In the genomic region with DNA sequence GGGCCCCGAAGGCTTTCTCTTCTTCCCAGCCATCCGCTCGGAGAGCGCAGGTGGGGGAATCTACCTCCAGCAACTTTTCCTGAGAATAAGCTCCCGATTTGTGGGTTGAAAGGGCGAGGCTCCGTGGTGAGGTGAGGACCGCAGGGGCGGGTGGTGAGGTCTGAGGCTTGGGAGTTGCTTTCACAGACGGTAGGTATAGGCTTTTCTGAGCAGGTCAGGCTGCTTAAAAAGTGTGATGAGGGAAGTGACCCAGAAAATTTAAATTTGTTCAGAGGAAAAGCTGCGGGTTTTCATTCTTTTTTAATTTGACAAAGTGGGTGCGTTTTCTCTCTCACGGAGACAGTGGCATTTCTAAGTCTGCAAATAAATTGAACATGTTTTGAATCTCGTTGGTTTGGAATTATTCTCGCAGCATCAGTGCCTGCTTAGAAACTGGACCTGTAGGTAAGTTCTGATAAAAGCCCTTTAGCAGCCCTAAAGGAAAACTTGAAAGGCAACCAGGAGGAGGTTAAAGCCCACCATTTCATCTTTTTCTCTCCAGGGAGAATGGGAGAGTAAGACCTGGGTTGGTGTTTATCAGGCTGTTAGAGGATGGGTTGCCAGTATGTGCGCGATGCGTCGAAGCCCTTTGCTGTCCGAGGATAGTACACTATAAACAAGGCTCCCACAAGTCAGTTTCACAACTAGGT, we compare ENCODE assay signal across 10 mouse cellular contexts. TPM values are rescaled to one million over a fixed set of nuclear protein-coding genes. Genes with fewer than 3 reads are reported as not detected.
DNase-seq lines count a peak whose midpoint lies in the region; ATAC-seq and TF ChIP-seq lines count a peak whose summit lies in the region.
"Had no signal": no experiment of that assay in that cellular context is flagged by ENCODE, and none has a peak within 500 bp of the region (broad histone marks: within the 10 kb centered on the region; RNA-seq: fewer than 3 reads in every experiment).

No protein-coding gene starts in this region.

- TF ChIP-seq EP300 in heart, postnatal 0 days (IDR thresholded peaks at IDR 0.05; ENCODE audit: low read depth): no peak

- no peak for TF ChIP-seq CTCF in heart, postnatal 0 days (IDR thresholded peaks at IDR 0.05; ENCODE audit: low read depth)

- no peaks in the 10 kb centered on the region for H3K36me3 ChIP-seq in heart, postnatal 0 days (replicated peaks; ENCODE audit: control insufficient read depth, insufficient read depth, low read length)
- no peaks in the 10 kb centered on the region for H3K36me3 ChIP-seq in embryonic facial prominence, embryonic 11.5 days (replicated peaks; ENCODE audit: control insufficient read depth, insufficient read depth, low read depth, low read length)
- no peaks in the 10 kb centered on the region for H3K36me3 ChIP-seq in hindbrain, embryonic 15.5 days
- H3K36me3 ChIP-seq in midbrain, embryonic 15.5 days (replicated peaks): no peaks in the 10 kb centered on the region
- H3K36me3 ChIP-seq: G1E had no signal

- H3K4me3 ChIP-seq in heart, postnatal 0 days (ENCODE audit: low read depth, low read length): peak overlapping the region; percentile 76
- H3K4me3 ChIP-seq in embryonic facial prominence, embryonic 11.5 days (ENCODE audit: low read depth, low read length): peak overlapping the region; percentile 56
- H3K4me3 ChIP-seq in hindbrain, embryonic 15.5 days: peak overlapping the region; percentile 53
- peak overlapping the region; percentile 69 for H3K4me3 ChIP-seq in midbrain, embryonic 15.5 days

- no peak for DNase-seq in heart, postnatal 0 days (ENCODE audit: low spot score)
- DNase-seq in heart, adult 8-10 months (ENCODE audit: low spot score): no peak
- DNase-seq in embryonic facial prominence, embryonic 11.5 days (ENCODE audit: low spot score): no peak
- no peak for DNase-seq in T-cell, adult 2 months (ENCODE audit: low spot score)
- no peak for DNase-seq in retina, postnatal 1 day
- DNase-seq: cerebellum, adult 11 months had no signal

- H3K9me3 ChIP-seq in heart, postnatal 0 days (replicated peaks; ENCODE audit: control insufficient read depth, low read length): no peaks in the 10 kb centered on the region
- H3K9me3 ChIP-seq in embryonic facial prominence, embryonic 11.5 days (replicated peaks; ENCODE audit: control insufficient read depth, low read length): no peaks in the 10 kb centered on the region
- H3K9me3 ChIP-seq in hindbrain, embryonic 15.5 days: no peaks in the 10 kb centered on the region
- H3K9me3 ChIP-seq in midbrain, embryonic 15.5 days: no peaks in the 10 kb centered on the region
- H3K9me3 ChIP-seq: G1E had no signal

- peak overlapping the region; percentile 81 for H3K4me2 ChIP-seq in heart, postnatal 0 days (ENCODE audit: low read depth, low read length)
- peak overlapping the region; percentile 96 for H3K4me2 ChIP-seq in embryonic facial prominence, embryonic 11.5 days (ENCODE audit: low read depth, low read length)
- peak overlapping the region; percentile 77 for H3K4me2 ChIP-seq in hindbrain, embryonic 15.5 days
- peak overlapping the region; percentile 92 for H3K4me2 ChIP-seq in midbrain, embryonic 15.5 days

- H3K27me3 ChIP-seq in heart, postnatal 0 days (ENCODE audit: control insufficient read depth, insufficient read depth, low read length): no peaks in the 10 kb centered on the region
- H3K27me3 ChIP-seq in embryonic facial prominence, embryonic 11.5 days (ENCODE audit: control insufficient read depth, insufficient read depth, low read length): peaks cover 18% of the 10 kb centered on the region
- peaks cover 29% of the 10 kb centered on the region for H3K27me3 ChIP-seq in hindbrain, embryonic 15.5 days
- peaks cover 17% of the 10 kb centered on the region for H3K27me3 ChIP-seq in midbrain, embryonic 15.5 days (replicated peaks)

- WGBS in heart, postnatal 0 days: 21% methylated on average over 20 of the region's 20 CpGs
- WGBS in embryonic facial prominence, embryonic 11.5 days: 16% methylated on average over 20 of the region's 20 CpGs
- 20% methylated on average over 20 of the region's 20 CpGs for WGBS in hindbrain, embryonic 15.5 days
- WGBS in midbrain, embryonic 15.5 days: 19% methylated on average over 20 of the region's 20 CpGs

- no peak overlapping the region for H3K27ac ChIP-seq in heart, postnatal 0 days (ENCODE audit: low read depth)
- no peak overlapping the region for H3K27ac ChIP-seq in embryonic facial prominence, embryonic 11.5 days (replicated peaks; ENCODE audit: low read depth, low read length)
- H3K27ac ChIP-seq in hindbrain, embryonic 15.5 days (replicated peaks): no peak overlapping the region
- H3K27ac ChIP-seq in midbrain, embryonic 15.5 days: 0 out of 2 replicates have a peak overlapping the region, but pooled peaks have one; percentile 58

- H3K9ac ChIP-seq in heart, postnatal 0 days (replicated peaks; ENCODE audit: low read depth, low read length): peak overlapping the region; percentile 59
- no peak overlapping the region for H3K9ac ChIP-seq in embryonic facial prominence, embryonic 11.5 days (replicated peaks; ENCODE audit: low read length)
- peak overlapping the region; percentile 44 for H3K9ac ChIP-seq in hindbrain, embryonic 15.5 days
- H3K9ac ChIP-seq in midbrain, embryonic 15.5 days: peak overlapping the region; percentile 60

- H3K4me1 ChIP-seq in heart, postnatal 0 days (ENCODE audit: control insufficient read depth, insufficient read depth): peaks cover 17% of the 10 kb centered on the region
- no peaks in the 10 kb centered on the region; the same call in 1 of the 2 replicates for H3K4me1 ChIP-seq in embryonic facial prominence, embryonic 11.5 days (ENCODE audit: control insufficient read depth, insufficient read depth, low read length)
- H3K4me1 ChIP-seq in hindbrain, embryonic 15.5 days (replicated peaks): peaks cover 11% of the 10 kb centered on the region
- H3K4me1 ChIP-seq in midbrain, embryonic 15.5 days: peaks cover 16% of the 10 kb centered on the region

- ATAC-seq in heart, postnatal 0 days (ENCODE audit: insufficient read depth, low read depth): no peak
- ATAC-seq in embryonic facial prominence, embryonic 11.5 days (replicated peaks; ENCODE audit: insufficient number of reproducible peaks, low FRiP score, low TSS enrichment, low read depth): no peak
- no peak for ATAC-seq in hindbrain, embryonic 15.5 days (ENCODE audit: low FRiP score, low read depth)
- no peak for ATAC-seq in midbrain, embryonic 15.5 days (replicated peaks)
- no peak for ATAC-seq in frontal cortex, adult (ENCODE audit: low TSS enrichment)

RNA-seq across cellular contexts. Expression of a gene that starts 29.7 kb away (rescaled TPM):
- total RNA-seq in heart, postnatal 0 days (2014; rRNA removed; ENCODE audit: low replicate concordance): 12.1 and 16.8 TPM in 2 replicates
- polyA plus RNA-seq in heart, postnatal 0 days (2015; fragmentation: Nextera tagmentation; extraction: Ambion mirVana): 14.8 and 16.5 TPM in 2 replicates
- total RNA-seq in heart, adult 8-10 months (2022): 10 to 100 TPM in 2 of 4 experiments, 1 to 10 TPM in 2; 9.1 to 12.9 (median 9.8) TPM
- polyA plus RNA-seq in embryonic facial prominence, embryonic 11.5 days (2014; fragmentation: Nextera tagmentation; extraction: Ambion mirVana): 0.70 and 0.93 TPM in 2 replicates
- polyA plus RNA-seq in hindbrain, embryonic 15.5 days (2015; fragmentation: Nextera tagmentation; extraction: Ambion mirVana): 8.6 and 11.0 TPM in 2 replicates
- 14.3 and 15.5 TPM in 2 replicates for polyA plus RNA-seq in midbrain, embryonic 15.5 days (2015; fragmentation: Nextera tagmentation; extraction: Ambion mirVana)
- polyA plus RNA-seq: G1E had no signal
